8 mouse cellular contexts compared by ENCODE assay signal in the genomic region with DNA sequence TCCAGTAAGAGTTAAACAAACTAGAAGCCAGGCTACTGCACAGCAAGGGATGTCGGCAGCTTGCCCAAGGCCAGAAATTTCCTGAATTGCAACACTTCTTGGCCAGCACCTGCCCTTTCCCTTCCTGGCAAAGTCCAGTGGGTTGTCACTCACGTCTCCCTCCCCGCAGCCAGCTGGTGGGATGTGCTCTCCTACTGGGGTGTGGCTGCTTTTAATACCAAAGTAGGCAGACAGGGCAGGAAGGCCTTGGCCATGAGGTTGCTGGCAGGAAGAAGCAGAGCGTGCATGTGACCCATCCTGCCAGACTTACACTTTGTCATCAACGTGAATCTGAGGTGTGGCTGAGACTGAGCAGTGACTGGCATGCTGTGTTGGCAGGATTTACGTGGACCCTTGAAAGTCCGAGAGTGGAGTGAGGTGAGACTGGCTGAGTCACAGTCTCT. TPM values are rescaled to one million over a fixed set of nuclear protein-coding genes. Genes with fewer than 3 reads are reported as not detected.
A peak's percentile ranks its signal among the peaks of the same experiment; 100 is the strongest.
DNase-seq lines count a peak whose midpoint lies in the region; ATAC-seq and TF ChIP-seq lines count a peak whose summit lies in the region.

No protein-coding gene starts in this region.

- ATAC-seq in forebrain, embryonic 16.5 days, result peak; percentile 58; the same call in 1 of the 2 replicates
- ATAC-seq in forebrain, embryonic 11.5 days (replicated peaks; ENCODE audit: low FRiP score), result no peak
- peak; percentile 63; the same call in 1 of the 2 replicates for ATAC-seq in embryonic facial prominence, embryonic 15.5 days (ENCODE audit: insufficient number of reproducible peaks, low FRiP score, low TSS enrichment, low read depth)

- no peak for DNase-seq in forebrain, embryonic 11.5 days (ENCODE audit: low spot score)
- peak; percentile 96 to 99 for DNase-seq in adrenal gland, adult (ENCODE audit: inconsistent age in 2 of 2, low spot score in 1 of 2)
- peak; percentile 96 to 97 for DNase-seq in heart, postnatal 10 days
- DNase-seq in layer of hippocampus, postnatal 36 days, result peak; percentile 16 to 27
- peak; percentile 81 to 86 for DNase-seq in urinary bladder, postnatal 4 days (ENCODE audit: low spot score in 2 of 2)

- no peak overlapping the region for H3K9ac ChIP-seq in forebrain, embryonic 16.5 days (replicated peaks; ENCODE audit: low read depth, low read length)
- H3K9ac ChIP-seq in forebrain, embryonic 11.5 days (ENCODE audit: low read length), result no peak overlapping the region
- no peak overlapping the region for H3K9ac ChIP-seq in embryonic facial prominence, embryonic 15.5 days

- no peaks in the 10 kb centered on the region for H3K36me3 ChIP-seq in forebrain, embryonic 16.5 days (ENCODE audit: control insufficient read depth, insufficient read depth)
- no peaks in the 10 kb centered on the region for H3K36me3 ChIP-seq in forebrain, embryonic 11.5 days (ENCODE audit: control insufficient read depth, insufficient read depth, low read length)
- H3K36me3 ChIP-seq in embryonic facial prominence, embryonic 15.5 days, result no peaks in the 10 kb centered on the region
- H3K36me3 ChIP-seq in myocyte (ENCODE audit: control insufficient read depth, insufficient read depth), result no peaks in the 10 kb centered on the region

- H3K79me2 ChIP-seq in myocyte (ENCODE audit: control insufficient read depth, insufficient read depth), result no peaks in the 10 kb centered on the region

- H3K27me3 ChIP-seq in forebrain, embryonic 16.5 days (replicated peaks; ENCODE audit: control insufficient read depth, insufficient read depth, low read length), result no peaks in the 10 kb centered on the region
- no peaks in the 10 kb centered on the region for H3K27me3 ChIP-seq in forebrain, embryonic 11.5 days (ENCODE audit: control insufficient read depth, insufficient read depth, low read length)
- no peaks in the 10 kb centered on the region for H3K27me3 ChIP-seq in embryonic facial prominence, embryonic 15.5 days
- H3K27me3 ChIP-seq in myocyte (ENCODE audit: control insufficient read depth, insufficient read depth, insufficient read length), result no peaks in the 10 kb centered on the region

- no peak overlapping the region for H3ac ChIP-seq in myocyte (ENCODE audit: control insufficient read depth, insufficient read length)

- no peak overlapping the region for H3K4me3 ChIP-seq in forebrain, embryonic 16.5 days (replicated peaks; ENCODE audit: low read length)
- no peak overlapping the region for H3K4me3 ChIP-seq in forebrain, embryonic 11.5 days (ENCODE audit: low read depth, low read length)
- H3K4me3 ChIP-seq in embryonic facial prominence, embryonic 15.5 days (replicated peaks), result no peak overlapping the region
- H3K4me3 ChIP-seq in myocyte, result no peak overlapping the region

- no peak overlapping the region for H3K27ac ChIP-seq in forebrain, embryonic 16.5 days (ENCODE audit: low read length)
- no peak overlapping the region for H3K27ac ChIP-seq in forebrain, embryonic 11.5 days (ENCODE audit: low read depth, low read length)
- H3K27ac ChIP-seq in embryonic facial prominence, embryonic 15.5 days (replicated peaks), result peak overlapping the region; percentile 1; the same call in 1 of the 2 replicates

- no peaks in the 10 kb centered on the region for H3K9me3 ChIP-seq in forebrain, embryonic 16.5 days (ENCODE audit: control insufficient read depth, low read length)
- no peaks in the 10 kb centered on the region for H3K9me3 ChIP-seq in forebrain, embryonic 11.5 days (ENCODE audit: control insufficient read depth, low read length)
- H3K9me3 ChIP-seq in embryonic facial prominence, embryonic 15.5 days (replicated peaks), result no peaks in the 10 kb centered on the region

- peak; percentile 65 for TF ChIP-seq POLR2A in myocyte (IDR thresholded peaks at IDR 0.05; ENCODE audit: insufficient read length, low read depth)

- H3K4me1 ChIP-seq in forebrain, embryonic 16.5 days (replicated peaks; ENCODE audit: control insufficient read depth, insufficient read depth, low read length), result peaks cover 5% of the 10 kb centered on the region; the same call in 1 of the 2 replicates
- H3K4me1 ChIP-seq in forebrain, embryonic 11.5 days (replicated peaks; ENCODE audit: control insufficient read depth, insufficient read depth, low read length), result no peaks in the 10 kb centered on the region
- H3K4me1 ChIP-seq in embryonic facial prominence, embryonic 15.5 days, result peaks cover 5% of the 10 kb centered on the region; the same call in 1 of the 2 replicates

- no peak overlapping the region for H3K4me2 ChIP-seq in forebrain, embryonic 16.5 days (ENCODE audit: low read length)
- H3K4me2 ChIP-seq in forebrain, embryonic 11.5 days (ENCODE audit: low read depth, low read length, severe bottlenecking), result no peak overlapping the region
- H3K4me2 ChIP-seq in embryonic facial prominence, embryonic 15.5 days (replicated peaks), result no peak overlapping the region
- peak overlapping the region; percentile 60 for H3K4me2 ChIP-seq in myocyte (ENCODE audit: low read depth)

- intact Hi-C loops in heart, postnatal 10 days (cut with DNase I), result no loop called here

- WGBS in forebrain, embryonic 16.5 days, result 39% methylated on average over 7 of the region's 7 CpGs
- WGBS in forebrain, embryonic 11.5 days, result 80% methylated on average over 7 of the region's 7 CpGs
- WGBS in embryonic facial prominence, embryonic 15.5 days, result 40% methylated on average over 7 of the region's 7 CpGs

TF ChIP-seq in myocyte, 11 proteins besides CTCF, POLR2A, EP300 and RAD21:
- TF ChIP-seq POLR2AphosphoS2 (IDR thresholded peaks at IDR 0.05; ENCODE audit: insufficient read length, low read depth) (peak; percentile 53), TCF12 (IDR thresholded peaks at IDR 0.05; ENCODE audit: insufficient read depth, poor library complexity, severe bottlenecking) (peak; percentile 75), E2F4 (IDR thresholded peaks at IDR 0.05; ENCODE audit: insufficient read depth) (no peak), TCF3 (IDR thresholded peaks at IDR 0.05; ENCODE audit: insufficient read length, low read depth) (peak; percentile 72), SRF (IDR thresholded peaks at IDR 0.05; ENCODE audit: control insufficient read depth, insufficient read length, low read depth) (peak; percentile 32), MAX (IDR thresholded peaks at IDR 0.05; ENCODE audit: low read depth) (no peak), CEBPB (IDR thresholded peaks at IDR 0.05; ENCODE audit: insufficient read depth, poor library complexity, severe bottlenecking) (peak; percentile 99), MYOD1 (IDR thresholded peaks at IDR 0.05; ENCODE audit: control insufficient read depth in 1 of 3, insufficient read length in 2 of 3, low read depth in 2 of 3) (peak; percentile 92 to 97 (median 95)), USF1 (IDR thresholded peaks at IDR 0.05; ENCODE audit: low read depth) (peak; percentile 65), MYOG (IDR thresholded peaks at IDR 0.05; ENCODE audit: control insufficient read depth in 1 of 3, insufficient read depth in 1 of 3, insufficient read length in 2 of 3, low read depth in 2 of 3) (peak; percentile 50 to 95 (median 70)), REST (IDR thresholded peaks at IDR 0.05; ENCODE audit: insufficient read depth, insufficient read length) (no peak)

RNA-seq across cellular contexts. Expression of a gene that starts 28.6 kb away (rescaled TPM):
- polyA plus RNA-seq in forebrain, embryonic 16.5 days (2015; fragmentation: Nextera tagmentation; extraction: Ambion mirVana), result 77.6 and 100 TPM in 2 replicates
- 84.9 and 87.9 TPM in 2 replicates for polyA plus RNA-seq in forebrain, embryonic 11.5 days (2014; fragmentation: Nextera tagmentation; extraction: Ambion mirVana)
- 104 and 116 TPM in 2 replicates for polyA plus RNA-seq in embryonic facial prominence, embryonic 15.5 days (2015; fragmentation: Nextera tagmentation; extraction: Ambion mirVana)
- total RNA-seq in heart, postnatal 10 days (2021), result 100 to 1,000 TPM; 122 to 127 TPM
- total RNA-seq in layer of hippocampus, postnatal 36 days (2021), result 100 to 1,000 TPM; 137 to 151 TPM
- polyA plus RNA-seq in myocyte (2012; fragmentation: generic; extraction: Trizol), result 37.1 TPM

RNA-seq across cellular contexts. Expression of a gene that starts 48.8 kb away (rescaled TPM):
- polyA plus RNA-seq in forebrain, embryonic 16.5 days (2015; fragmentation: Nextera tagmentation; extraction: Ambion mirVana), result 31.1 and 34.9 TPM in 2 replicates
- polyA plus RNA-seq in forebrain, embryonic 11.5 days (2014; fragmentation: Nextera tagmentation; extraction: Ambion mirVana), result 38.0 and 44.2 TPM in 2 replicates
- 20.1 and 21.6 TPM in 2 replicates for polyA plus RNA-seq in embryonic facial prominence, embryonic 15.5 days (2015; fragmentation: Nextera tagmentation; extraction: Ambion mirVana)
- 10 to 100 TPM; 11.8 to 13.0 TPM for total RNA-seq in heart, postnatal 10 days (2021)
- total RNA-seq in layer of hippocampus, postnatal 36 days (2021), result 10 to 100 TPM; 29.0 to 29.7 TPM
- polyA plus RNA-seq in myocyte (2012; fragmentation: generic; extraction: Trizol), result 4.9 TPM

RNA-seq across cellular contexts. Expression of a gene that starts 52.5 kb away (rescaled TPM):
- 36.4 and 44.2 TPM in 2 replicates for polyA plus RNA-seq in forebrain, embryonic 16.5 days (2015; fragmentation: Nextera tagmentation; extraction: Ambion mirVana)
- 7.9 and 9.0 TPM in 2 replicates for polyA plus RNA-seq in forebrain, embryonic 11.5 days (2014; fragmentation: Nextera tagmentation; extraction: Ambion mirVana)
- 13.5 and 15.3 TPM in 2 replicates for polyA plus RNA-seq in embryonic facial prominence, embryonic 15.5 days (2015; fragmentation: Nextera tagmentation; extraction: Ambion mirVana)
- total RNA-seq in heart, postnatal 10 days (2021), result under 1 TPM in 1 of 2 experiments, not detected in 1; 0.22 TPM
- total RNA-seq in layer of hippocampus, postnatal 36 days (2021), result 10 to 100 TPM; 26.9 to 28.7 TPM
- not detected for polyA plus RNA-seq in myocyte (2012; fragmentation: generic; extraction: Trizol)
